Mouse (Mus musculus) hindbrain, embryonic 12.5 days (tissue): Measurements from ENCODE around the gene Tmed3. TPM values are rescaled to one million over a fixed set of nuclear protein-coding genes. Genes with fewer than 3 reads are reported as not detected.

Source experiments
- ATAC-seq: fragments of 200-750 bp; cut with Nextera tagmentation; 2 replicates; pipeline ENCODE4 v1.8.0; 2017; ENCODE audit warnings: moderate TSS enrichment; ENCODE audit not compliant: low FRiP score
- H3K27ac ChIP-seq: fragments of 300-500 bp; sonication (generic); 2 replicates; pipeline ENCODE4 v1.5.1; 2016; ENCODE audit warnings: mild to moderate bottlenecking
- H3K27me3 ChIP-seq: fragments of 300-500 bp; sonication (generic); 2 replicates; pipeline ENCODE4 v1.6.1; 2016; ENCODE audit warnings: mild to moderate bottlenecking
- H3K36me3 ChIP-seq: fragments of 300-500 bp; sonication (generic); 2 replicates; pipeline ENCODE4 v1.6.1; 2016; ENCODE audit warnings: mild to moderate bottlenecking
- H3K4me1 ChIP-seq: fragments of 300-500 bp; sonication (generic); 2 replicates; pipeline ENCODE4 v1.6.1; 2016
- H3K4me2 ChIP-seq: fragments of 300-500 bp; sonication (generic); replicated peaks from 2 replicates; pipeline ENCODE4 v1.6.1; 2016; ENCODE audit warnings: mild to moderate bottlenecking
- H3K4me3 ChIP-seq: fragments of 300-500 bp; sonication (generic); 2 replicates; pipeline ENCODE4 v1.5.1; 2016; ENCODE audit warnings: mild to moderate bottlenecking
- H3K9ac ChIP-seq: fragments of 300-500 bp; sonication (generic); 2 replicates; pipeline ENCODE4 v1.6.1; 2016; ENCODE audit warnings: mild to moderate bottlenecking, moderate library complexity
- H3K9me3 ChIP-seq: fragments of 300-500 bp; sonication (generic); replicated peaks from 2 replicates; pipeline ENCODE4 v1.6.1; 2016; ENCODE audit warnings: mild to moderate bottlenecking
- WGBS: fragments of 180-500 bp; shearing (Covaris S2); methylation state at CpG from one replicate; pipeline ENCODE4 v1.1.7; 2016; 5-methylcytosine and 5-hydroxymethylcytosine counted together
- polyA plus RNA-seq: library from polyadenylated mRNA; unstranded; fragments of >200 nt; fragmentation: Nextera tagmentation; extraction: Ambion mirVana; gene quantifications from 2 replicates; pipeline ENCODE4 v1.2.1, GENCODE M21; 2016

The Tmed3 gene
- polyA plus RNA-seq, 1 experiment from 2014 or later, result 48.5 TPM

- 0 out of 2 replicates have a peak, but pooled peaks have one; percentile 35 for ATAC-seq
- H3K36me3 ChIP-seq, result no peaks in the 10 kb centered on the region
- H3K9me3 ChIP-seq, result no peaks in the 10 kb centered on the region
- no peak overlapping the region for H3K27ac ChIP-seq
- H3K9ac ChIP-seq, result no peak overlapping the region
- H3K4me1 ChIP-seq, result no peaks in the 10 kb centered on the region
- 59% methylated on average over 10 of the region's 10 CpGs for WGBS
- no peak overlapping the region for H3K4me2 ChIP-seq
- no peak overlapping the region for H3K4me3 ChIP-seq
- H3K27me3 ChIP-seq, result no peaks in the 10 kb centered on the region
Observed at GRCm38 (mm10) chr9:89687503-89688226, 17.2 kb downstream of the Tmed3 start.

- H3K36me3 ChIP-seq, result no peaks in the 10 kb centered on the region
- H3K9me3 ChIP-seq, result no peaks in the 10 kb centered on the region
- no peak overlapping the region for H3K27ac ChIP-seq
- no peaks in the 10 kb centered on the region for H3K4me1 ChIP-seq
- no peak overlapping the region for H3K4me2 ChIP-seq
- WGBS, result 70% methylated on average over 2 of the region's 2 CpGs
- no peaks in the 10 kb centered on the region for H3K27me3 ChIP-seq
- no peak overlapping the region for H3K9ac ChIP-seq
- no peak overlapping the region for H3K4me3 ChIP-seq
- no peak for ATAC-seq
Observed at GRCm38 (mm10) chr9:89686262-89686661, 18.6 kb downstream of the Tmed3 start.

GRCm38 (mm10) chr9:89678974-89679373 lies 25.9 kb downstream of the Tmed3 start:
- Histone ChIP-seq H3K4me2 (no peak overlapping the region), H3K4me3 (no peak overlapping the region), H3K36me3 (no peaks in the 10 kb centered on the region), H3K4me1 (no peaks in the 10 kb centered on the region), H3K27ac (no peak overlapping the region), H3K27me3 (no peaks in the 10 kb centered on the region), H3K9me3 (no peaks in the 10 kb centered on the region), H3K9ac (no peak overlapping the region)
- 77% methylated on average over 1 of the region's 1 CpGs for WGBS
- ATAC-seq, result peak; percentile 71; the same call in 1 of the 2 replicates

- H3K27ac ChIP-seq, result no peak overlapping the region
- ATAC-seq, result peak; percentile 83
- 56% methylated on average over 3 of the region's 3 CpGs for WGBS
Observed at GRCm38 (mm10) chr9:89674014-89674618, 30.8 kb downstream of the Tmed3 start.

GRCm38 (mm10) chr9:89673402-89673801 lies 31.5 kb downstream of the Tmed3 start:
- Histone ChIP-seq H3K9ac (no peak overlapping the region), H3K4me2 (no peak overlapping the region), H3K36me3 (no peaks in the 10 kb centered on the region), H3K4me3 (no peak overlapping the region), H3K4me1 (no peaks in the 10 kb centered on the region), H3K9me3 (no peaks in the 10 kb centered on the region), H3K27ac (no peak overlapping the region), H3K27me3 (no peaks in the 10 kb centered on the region)
- ATAC-seq, result no peak
- WGBS, result 89% methylated on average over 1 of the region's 1 CpGs

More at GRCm38 (mm10) chr9:89674014-89674618, 30.8 kb downstream of the Tmed3 start:
- Histone ChIP-seq H3K4me1 (no peaks in the 10 kb centered on the region), H3K36me3 (no peaks in the 10 kb centered on the region), H3K4me3 (no peak overlapping the region), H3K4me2 (no peak overlapping the region), H3K27me3 (no peaks in the 10 kb centered on the region), H3K9ac (no peak overlapping the region), H3K9me3 (no peaks in the 10 kb centered on the region)

GRCm38 (mm10) chr9:89669878-89670277 lies 35.0 kb downstream of the Tmed3 start:
- no peaks in the 10 kb centered on the region for H3K4me1 ChIP-seq
- no peak overlapping the region for H3K27ac ChIP-seq
- no peak overlapping the region for H3K9ac ChIP-seq
- ATAC-seq, result no peak
- no peaks in the 10 kb centered on the region for H3K9me3 ChIP-seq
- H3K27me3 ChIP-seq, result no peaks in the 10 kb centered on the region
- no peak overlapping the region for H3K4me3 ChIP-seq
- 79% methylated on average over 4 of the region's 4 CpGs for WGBS
- no peak overlapping the region for H3K4me2 ChIP-seq
- no peaks in the 10 kb centered on the region for H3K36me3 ChIP-seq

GRCm38 (mm10) chr9:89667306-89667942 lies 37.4 kb downstream of the Tmed3 start:
- Histone ChIP-seq H3K4me3 (no peak overlapping the region), H3K4me1 (no peaks in the 10 kb centered on the region), H3K9me3 (no peaks in the 10 kb centered on the region), H3K27ac (no peak overlapping the region), H3K36me3 (no peaks in the 10 kb centered on the region), H3K27me3 (no peaks in the 10 kb centered on the region), H3K9ac (no peak overlapping the region), H3K4me2 (no peak overlapping the region)
- 87% methylated on average over 4 of the region's 4 CpGs for WGBS
- ATAC-seq, result no peak

GRCm38 (mm10) chr9:89650913-89651312 lies 54.0 kb downstream of the Tmed3 start:
- Histone ChIP-seq H3K9ac (no peak overlapping the region), H3K27ac (no peak overlapping the region), H3K4me2 (no peak overlapping the region), H3K4me3 (no peak overlapping the region), H3K27me3 (no peaks in the 10 kb centered on the region), H3K4me1 (no peaks in the 10 kb centered on the region), H3K9me3 (no peaks in the 10 kb centered on the region), H3K36me3 (no peaks in the 10 kb centered on the region)
- no peak for ATAC-seq
- 82% methylated on average over 6 of the region's 6 CpGs for WGBS

Other genes with a start within 250 kb of the Tmed3 start
- gene Minar1, start 81.9 kb downstream of the Tmed3 start, polyA plus RNA-seq, result 0.97 and 1.1 TPM in 2 replicates
- 0.12 TPM in 1 of 2 replicates, not detected in the other for gene Ankrd34c, start 33.4 kb upstream of the Tmed3 start, polyA plus RNA-seq
- 0.84 and 0.90 TPM in 2 replicates for gene Rasgrf1, start 204.8 kb upstream of the Tmed3 start, polyA plus RNA-seq